Mouse (Mus musculus) neural tube, embryonic 12.5 days (tissue): ENCODE results near the gene Tmem53. TPM values are rescaled to one million over a fixed set of nuclear protein-coding genes. Genes with fewer than 3 reads are reported as not detected.

Experiments used
- ATAC-seq: fragments of 200-750 bp; cut with Nextera tagmentation; 2 replicates; pipeline ENCODE4 v1.8.0; 2017; ENCODE audit warnings: low read depth, mild to moderate bottlenecking, moderate TSS enrichment, moderate library complexity; ENCODE audit not compliant: low FRiP score
- H3K27ac ChIP-seq: fragments of 300-500 bp; sonication (generic); 2 replicates; pipeline ENCODE4 v1.5.1; 2016
- H3K27me3 ChIP-seq: fragments of 300-500 bp; sonication (generic); replicated peaks from 2 replicates; pipeline ENCODE4 v1.6.1; 2016; ENCODE audit warnings: mild to moderate bottlenecking
- H3K36me3 ChIP-seq: fragments of 300-500 bp; sonication (generic); 2 replicates; pipeline ENCODE4 v1.6.1; 2016; ENCODE audit warnings: mild to moderate bottlenecking
- H3K4me1 ChIP-seq: fragments of 300-500 bp; sonication (generic); 2 replicates; pipeline ENCODE4 v1.6.1; 2016
- H3K4me2 ChIP-seq: fragments of 300-500 bp; sonication (generic); replicated peaks from 2 replicates; pipeline ENCODE4 v1.6.1; 2016; ENCODE audit warnings: mild to moderate bottlenecking
- H3K4me3 ChIP-seq: fragments of 300-500 bp; sonication (generic); 2 replicates; pipeline ENCODE4 v1.5.1; 2016
- H3K9ac ChIP-seq: fragments of 300-500 bp; sonication (generic); 2 replicates; pipeline ENCODE4 v1.6.1; 2016; ENCODE audit warnings: mild to moderate bottlenecking
- H3K9me3 ChIP-seq: fragments of 300-500 bp; sonication (generic); 2 replicates; pipeline ENCODE4 v1.6.1; 2016; ENCODE audit warnings: mild to moderate bottlenecking
- WGBS: fragments of 180-500 bp; shearing (Covaris S2); methylation state at CpG from one replicate; pipeline ENCODE4 v1.1.7; 2016; 5-methylcytosine and 5-hydroxymethylcytosine counted together
- polyA plus RNA-seq: library from polyadenylated mRNA; unstranded; fragments of >200 nt; fragmentation: Nextera tagmentation; extraction: Ambion mirVana; gene quantifications from 2 replicates; pipeline ENCODE4 v1.2.1, GENCODE M21; 2016

Gene Tmem53
- polyA plus RNA-seq: 7.0 and 8.0 TPM in 2 replicates

- peaks cover 12% of the 10 kb centered on the region for H3K4me1 ChIP-seq
- no peaks in the 10 kb centered on the region; the same call in 1 of the 2 replicates for H3K27me3 ChIP-seq
- H3K36me3 ChIP-seq: no peaks in the 10 kb centered on the region
- under 1% methylated on average over 42 of the region's 43 CpGs for WGBS
- peak within 1 kb of the TSS; percentile 66 for H3K4me3 ChIP-seq
- H3K27ac ChIP-seq: no peak within 1 kb of the TSS
- peak within 1 kb of the TSS; percentile 66 for H3K9ac ChIP-seq
- no peaks in the 10 kb centered on the region for H3K9me3 ChIP-seq
- ATAC-seq: peak; percentile 98
- H3K4me2 ChIP-seq: peak within 1 kb of the TSS; percentile 64
Measured at GRCm38 (mm10) chr4:117251801-117252316, at the start of gene Tmem53, which contains the start of gene Armh1. Tmem53 (plus strand) TSS chr4:117251951. Armh1 (minus strand) TSS chr4:117252125.

- Histone ChIP-seq H3K4me2 (peak overlapping the region; percentile 54), H3K27me3 (no peaks in the 10 kb centered on the region), H3K27ac (no peak overlapping the region), H3K4me1 (no peaks in the 10 kb centered on the region), H3K9ac (peak overlapping the region; percentile 53), H3K9me3 (no peaks in the 10 kb centered on the region), H3K36me3 (no peaks in the 10 kb centered on the region), H3K4me3 (peak overlapping the region; percentile 23; the same call in 1 of the 2 replicates)
- under 1% methylated on average over 25 of the region's 25 CpGs for WGBS
- ATAC-seq: peak; percentile 63
Measured at GRCm38 (mm10) chr4:117202046-117202991, 49.4 kb upstream of the Tmem53 start.

- H3K9me3 ChIP-seq: no peaks in the 10 kb centered on the region
- WGBS: 63% methylated on average over 4 of the region's 4 CpGs
- H3K9ac ChIP-seq: no peak overlapping the region
- H3K27ac ChIP-seq: no peak overlapping the region
- no peaks in the 10 kb centered on the region for H3K36me3 ChIP-seq
- H3K4me1 ChIP-seq: no peaks in the 10 kb centered on the region
- ATAC-seq: no peak
- H3K4me2 ChIP-seq: peak overlapping the region; percentile 54
- no peaks in the 10 kb centered on the region for H3K27me3 ChIP-seq
- no peak overlapping the region for H3K4me3 ChIP-seq
Measured at GRCm38 (mm10) chr4:117202992-117203354, 48.8 kb upstream of the Tmem53 start.

GRCm38 (mm10) chr4:117209592-117209991 is 42.2 kb upstream of the Tmem53 start:
- H3K4me3 ChIP-seq: no peak overlapping the region
- H3K4me1 ChIP-seq: no peaks in the 10 kb centered on the region
- H3K27ac ChIP-seq: no peak overlapping the region
- no peak overlapping the region for H3K4me2 ChIP-seq
- no peak for ATAC-seq
- no peaks in the 10 kb centered on the region for H3K9me3 ChIP-seq
- 83% methylated on average over 6 of the region's 6 CpGs for WGBS
- no peaks in the 10 kb centered on the region for H3K36me3 ChIP-seq
- no peak overlapping the region for H3K9ac ChIP-seq
- no peaks in the 10 kb centered on the region for H3K27me3 ChIP-seq

- ATAC-seq: peak; percentile 50; the same call in 1 of the 2 replicates
- Histone ChIP-seq H3K27ac (no peak overlapping the region), H3K4me1 (no peaks in the 10 kb centered on the region), H3K4me2 (no peak overlapping the region), H3K4me3 (no peak overlapping the region), H3K9ac (no peak overlapping the region), H3K36me3 (no peaks in the 10 kb centered on the region), H3K9me3 (no peaks in the 10 kb centered on the region), H3K27me3 (no peaks in the 10 kb centered on the region)
- WGBS: 4% methylated on average over 20 of the region's 20 CpGs
Measured at GRCm38 (mm10) chr4:117210147-117211074, 41.3 kb upstream of the Tmem53 start.

- no peak overlapping the region for H3K4me3 ChIP-seq
- H3K4me2 ChIP-seq: no peak overlapping the region
- no peak overlapping the region for H3K9ac ChIP-seq
- ATAC-seq: no peak
- no peak overlapping the region for H3K27ac ChIP-seq
- 87% methylated on average over 6 of the region's 6 CpGs for WGBS
- H3K4me1 ChIP-seq: no peaks in the 10 kb centered on the region
- H3K27me3 ChIP-seq: no peaks in the 10 kb centered on the region
- no peaks in the 10 kb centered on the region for H3K9me3 ChIP-seq
- H3K36me3 ChIP-seq: no peaks in the 10 kb centered on the region
Measured at GRCm38 (mm10) chr4:117214250-117214649, 37.5 kb upstream of the Tmem53 start.

- Histone ChIP-seq H3K27ac (no peak overlapping the region), H3K27me3 (no peaks in the 10 kb centered on the region), H3K4me2 (no peak overlapping the region), H3K9me3 (no peaks in the 10 kb centered on the region), H3K4me3 (no peak overlapping the region), H3K9ac (no peak overlapping the region), H3K4me1 (no peaks in the 10 kb centered on the region), H3K36me3 (no peaks in the 10 kb centered on the region)
- WGBS: 84% methylated on average over 5 of the region's 5 CpGs
- ATAC-seq: no peak
Measured at GRCm38 (mm10) chr4:117217029-117217428, 34.7 kb upstream of the Tmem53 start.

- no peak for ATAC-seq
- WGBS: 39% methylated on average over 10 of the region's 10 CpGs
- H3K4me3 ChIP-seq: no peak overlapping the region
- H3K4me2 ChIP-seq: no peak overlapping the region
- H3K4me1 ChIP-seq: no peaks in the 10 kb centered on the region
- no peaks in the 10 kb centered on the region for H3K9me3 ChIP-seq
- H3K27ac ChIP-seq: no peak overlapping the region
- H3K36me3 ChIP-seq: no peaks in the 10 kb centered on the region
- H3K9ac ChIP-seq: no peak overlapping the region
- H3K27me3 ChIP-seq: no peaks in the 10 kb centered on the region
Measured at GRCm38 (mm10) chr4:117218517-117219219, 33.1 kb upstream of the Tmem53 start.

GRCm38 (mm10) chr4:117220741-117221515 is 30.8 kb upstream of the Tmem53 start:
- Histone ChIP-seq H3K27me3 (no peaks in the 10 kb centered on the region), H3K4me3 (no peak overlapping the region), H3K4me1 (no peaks in the 10 kb centered on the region), H3K27ac (no peak overlapping the region), H3K9ac (no peak overlapping the region), H3K36me3 (no peaks in the 10 kb centered on the region), H3K9me3 (no peaks in the 10 kb centered on the region), H3K4me2 (no peak overlapping the region)
- 83% methylated on average over 9 of the region's 9 CpGs for WGBS
- ATAC-seq: no peak

GRCm38 (mm10) chr4:117221836-117222235 is 29.9 kb upstream of the Tmem53 start:
- Histone ChIP-seq H3K4me1 (no peaks in the 10 kb centered on the region), H3K4me3 (no peak overlapping the region), H3K9me3 (no peaks in the 10 kb centered on the region), H3K27ac (no peak overlapping the region), H3K36me3 (no peaks in the 10 kb centered on the region), H3K4me2 (no peak overlapping the region), H3K27me3 (no peaks in the 10 kb centered on the region), H3K9ac (no peak overlapping the region)
- no peak for ATAC-seq
- WGBS: 86% methylated on average over 9 of the region's 9 CpGs

- H3K4me1 ChIP-seq: no peaks in the 10 kb centered on the region
- no peak for ATAC-seq
- no peak overlapping the region for H3K9ac ChIP-seq
- no peaks in the 10 kb centered on the region for H3K27me3 ChIP-seq
- 8% methylated on average over 5 of the region's 5 CpGs for WGBS
- no peak overlapping the region for H3K4me3 ChIP-seq
- H3K4me2 ChIP-seq: no peak overlapping the region
- no peaks in the 10 kb centered on the region for H3K9me3 ChIP-seq
- no peak overlapping the region for H3K27ac ChIP-seq
- no peaks in the 10 kb centered on the region for H3K36me3 ChIP-seq
Measured at GRCm38 (mm10) chr4:117223001-117223400, 28.8 kb upstream of the Tmem53 start.
